Mouse (Mus musculus) mouse embryonic stem cell (cell line): ENCODE measurements around the gene Jarid2.

Source experiments
- in situ Hi-C, 2 experiments: fragments of 300-500 bp; cut with MboI; formaldehyde crosslinking; loops; 1 replicate in 1 of 2; 3 replicates in 1 of 2; pipeline ENCODE4 v1.14.3; 2019 to 2020; ENCODE audit warnings: low sequenced_read_pairs in 2 of 2, low pct_unique_long_range_greater_than_20kb in 1 of 2, mixed read lengths in 1 of 2; ENCODE audit not compliant: unreplicated experiment in 1 of 2

The Jarid2 gene

GRCm38 (mm10) chr13:44767751-44768150 is 38.5 kb downstream of the Jarid2 start:
- in situ Hi-C loops: no loop called here

- in situ Hi-C loops: no loop called here
Observed at GRCm38 (mm10) chr13:44770808-44771605, 41.7 kb downstream of the Jarid2 start.

DNA sequence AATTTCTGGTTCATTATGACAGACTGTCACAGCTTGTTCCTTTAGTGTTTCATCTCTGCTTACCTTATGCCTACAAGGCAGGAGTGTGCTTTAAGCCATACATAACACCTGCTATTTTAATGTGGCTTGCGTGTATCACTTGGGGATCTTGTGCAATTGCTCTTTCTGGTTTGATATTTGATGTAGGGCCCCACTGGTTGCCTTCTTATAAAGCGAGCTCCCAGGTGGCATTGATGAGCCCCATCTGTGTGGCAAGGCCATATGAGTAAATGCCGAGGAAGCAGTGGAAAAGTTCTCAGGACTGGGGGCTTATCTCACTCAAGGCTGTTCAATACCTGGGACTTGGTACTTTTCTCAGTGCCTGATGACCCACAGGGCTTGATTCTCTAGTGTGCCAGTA is 43.5 kb downstream of the Jarid2 start:
- in situ Hi-C loops: no loop called here

GRCm38 (mm10) chr13:44774351-44774750 is 45.1 kb downstream of the Jarid2 start:
- in situ Hi-C loops: no loop called here

- in situ Hi-C loops: no loop called here
Observed at GRCm38 (mm10) chr13:44775396-44775795, 46.1 kb downstream of the Jarid2 start.

DNA sequence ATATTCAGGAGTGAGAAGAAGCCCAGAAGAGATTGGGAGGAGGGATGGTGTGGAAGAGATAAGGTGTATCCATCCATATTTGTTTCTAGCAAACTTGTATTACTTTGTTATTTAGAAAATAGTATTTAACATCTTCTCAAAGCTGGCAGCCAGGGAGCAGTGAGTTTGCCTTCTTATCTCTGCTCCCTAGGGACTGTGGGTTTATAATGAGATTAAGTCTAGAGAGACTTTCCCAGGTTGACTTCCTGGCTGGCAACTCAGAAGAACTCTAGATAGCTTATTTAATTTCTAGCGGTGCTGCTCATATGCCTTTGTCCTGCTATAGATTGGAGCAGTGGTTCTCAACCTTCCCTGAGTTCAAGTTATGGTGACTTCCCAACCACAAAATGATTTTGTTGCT is 51.2 kb downstream of the Jarid2 start:
- in situ Hi-C loops: no loop called here

DNA sequence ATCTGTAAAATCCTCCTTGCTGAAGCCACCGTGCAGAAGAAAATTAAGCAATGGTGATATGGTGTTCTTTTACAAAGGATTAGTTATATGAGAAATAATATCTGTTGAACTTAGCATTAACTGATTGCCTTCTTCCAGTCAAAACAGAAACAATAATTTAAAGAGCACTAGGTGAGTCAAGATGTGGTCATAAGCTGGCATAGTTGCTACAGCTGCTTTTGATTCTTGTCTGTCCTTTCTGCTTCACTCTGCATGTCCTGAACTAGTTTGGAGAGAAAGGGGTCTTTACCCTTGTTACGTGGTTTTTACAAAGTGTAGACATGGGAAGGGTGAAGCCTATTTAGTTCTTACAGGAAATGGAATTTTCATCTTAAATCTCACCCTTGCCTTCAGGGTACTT is 51.9 kb downstream of the Jarid2 start:
- in situ Hi-C loops: no loop called here

GRCm38 (mm10) chr13:44784551-44784950 is 55.3 kb downstream of the Jarid2 start:
- in situ Hi-C loops: no loop called here

GRCm38 (mm10) chr13:44786291-44786690 is 57.0 kb downstream of the Jarid2 start:
- in situ Hi-C loops: no loop called here

DNA sequence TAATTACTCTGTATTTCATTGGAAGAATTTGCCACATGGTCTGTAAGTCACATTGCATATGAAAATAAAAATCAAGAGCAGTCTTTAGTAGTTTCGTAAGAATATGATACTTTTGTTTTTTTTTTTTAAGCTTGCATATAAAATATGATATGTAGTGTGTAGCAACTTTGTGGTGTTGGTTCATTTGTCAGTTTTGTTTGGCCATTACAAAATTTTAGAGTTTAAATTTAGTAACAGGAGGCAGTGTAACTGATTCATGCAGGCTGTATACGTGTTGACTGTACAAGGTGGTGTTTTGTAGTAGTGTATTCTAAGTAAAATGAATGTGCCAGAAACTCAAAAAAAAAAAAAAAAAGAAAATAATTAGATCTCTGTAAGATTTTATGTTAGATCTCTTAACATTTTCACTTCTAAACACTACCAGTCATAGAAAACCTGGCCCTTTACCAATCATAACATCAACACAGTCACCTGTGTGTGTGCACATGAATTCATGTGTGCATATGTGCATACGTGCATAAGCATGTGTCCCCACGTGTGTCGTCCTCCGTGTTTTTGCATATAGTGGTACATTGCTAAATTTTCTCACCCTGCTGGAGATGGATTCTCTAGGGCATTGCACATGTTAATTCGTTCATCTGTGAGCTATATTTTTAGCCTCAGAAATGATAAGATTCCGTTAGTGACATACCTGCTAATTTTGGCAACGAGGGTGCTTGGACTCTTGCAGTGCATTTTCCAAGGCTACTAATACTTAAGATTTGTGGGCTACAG is 59.3 kb downstream of the Jarid2 start:
- in situ Hi-C loops: no loop called here

GRCm38 (mm10) chr13:44789982-44790381 is 60.7 kb downstream of the Jarid2 start:
- in situ Hi-C loops: no loop called here

- in situ Hi-C loops: no loop called here
Observed at GRCm38 (mm10) chr13:44792361-44792892, 63.2 kb downstream of the Jarid2 start.

GRCm38 (mm10) chr13:44795891-44796290 is 66.6 kb downstream of the Jarid2 start:
- in situ Hi-C loops: no loop called here

DNA sequence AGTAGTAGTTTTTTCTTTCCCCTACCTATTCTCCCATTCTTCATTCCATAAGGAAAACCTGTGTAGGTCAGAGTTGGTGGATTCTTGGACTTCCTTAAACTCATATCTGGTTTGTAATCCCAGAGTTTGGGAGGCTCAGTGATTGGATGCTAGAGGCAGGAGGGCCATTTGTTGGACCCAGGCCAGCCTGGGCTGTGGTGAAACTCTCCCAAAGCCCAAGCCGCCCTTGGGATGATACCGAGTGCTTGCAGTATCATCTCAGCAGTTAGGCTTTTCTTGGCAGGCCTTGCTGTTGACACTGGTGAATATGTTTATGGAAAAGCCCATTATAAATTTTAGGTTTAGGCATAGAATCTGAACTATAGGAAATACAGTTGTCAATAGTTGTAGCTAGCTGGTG is 67.5 kb downstream of the Jarid2 start:
- in situ Hi-C loops: no loop called here

GRCm38 (mm10) chr13:44798280-44798679 is 69.0 kb downstream of the Jarid2 start:
- in situ Hi-C loops: no loop called here

DNA sequence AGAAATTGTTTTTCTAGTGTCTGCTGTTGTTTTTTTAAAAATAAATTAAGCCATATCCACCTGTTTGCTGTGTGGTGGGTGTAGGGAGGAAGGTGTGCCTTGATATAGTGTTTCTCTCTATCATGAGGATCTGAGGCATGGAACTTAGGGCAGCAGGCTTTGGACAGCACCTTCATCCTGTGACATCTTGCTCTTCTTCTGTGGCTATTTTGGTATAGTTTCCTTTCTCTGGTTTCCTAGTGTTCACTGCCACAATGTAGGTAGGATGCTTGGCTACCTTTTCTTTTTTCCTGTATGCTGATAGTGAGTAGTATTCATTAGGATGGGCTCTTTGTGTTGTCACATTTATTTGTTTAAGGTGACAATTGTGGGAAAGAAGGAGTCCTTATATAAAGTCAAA is 69.9 kb downstream of the Jarid2 start:
- in situ Hi-C loops: no loop called here

GRCm38 (mm10) chr13:44800059-44800458 is 70.8 kb downstream of the Jarid2 start:
- in situ Hi-C loops: no loop called here

GRCm38 (mm10) chr13:44804876-44805275 is 75.6 kb downstream of the Jarid2 start:
- in situ Hi-C loops: no loop called here

GRCm38 (mm10) chr13:44808307-44808706 is 79.0 kb downstream of the Jarid2 start:
- in situ Hi-C loops: no loop called here

- in situ Hi-C loops: no loop called here
Observed at GRCm38 (mm10) chr13:44811021-44811420, 81.7 kb downstream of the Jarid2 start.
